Mouse (Mus musculus) cerebellum, adult 2 months (tissue): Measurements from ENCODE around the gene Parl. TPM values are rescaled to one million over a fixed set of nuclear protein-coding genes. Genes with fewer than 3 reads are reported as not detected.

Source experiments
- DNase-seq, 2 experiments: peaks; one replicate each; pipeline ENCODE4 v3.0.0; 2021
- H3K27ac ChIP-seq: fragments of 200-500 bp; 2 replicates; pipeline ENCODE4 v1.5.1; 2012; ENCODE audit warnings: low read length, control low read depth, inconsistent platforms; ENCODE audit not compliant: insufficient read depth
- H3K27me3 ChIP-seq: fragments of 200-500 bp; 2 replicates; pipeline ENCODE4 v1.6.1; 2012; ENCODE audit warnings: inconsistent platforms, mild to moderate bottlenecking, low read length, moderate library complexity; ENCODE audit not compliant: control insufficient read depth, insufficient read depth
- H3K4me1 ChIP-seq: fragments of 200-500 bp; 2 replicates; pipeline ENCODE4 v1.6.1; 2011; ENCODE audit warnings: low read length; ENCODE audit not compliant: control insufficient read depth, insufficient read depth
- H3K4me3 ChIP-seq: fragments of 200-500 bp; replicated peaks from 2 replicates; pipeline ENCODE3; 2011; ENCODE audit warnings: mild to moderate bottlenecking, low read depth, low read length, control low read depth; ENCODE audit not compliant: insufficient read depth
- CTCF ChIP-seq: fragments of 200-500 bp; IDR thresholded peaks from 2 replicates; pipeline ENCODE4 v1.5.1; 2011; ENCODE audit warnings: low read depth, mild to moderate bottlenecking, control low read depth, low read length, moderate library complexity, borderline replicate concordance; ENCODE audit not compliant: insufficient read depth
- POLR2A ChIP-seq: fragments of 200-500 bp; IDR thresholded peaks from 2 replicates; pipeline ENCODE4 v1.6.1; 2011; ENCODE audit warnings: low read length, control low read depth, borderline replicate concordance; ENCODE audit not compliant: insufficient read depth
- WGBS: fragments of 180-500 bp; shearing (Covaris S2); methylation state at CpG from one replicate; pipeline ENCODE4 v1.1.7; 2018; 5-methylcytosine and 5-hydroxymethylcytosine counted together
- polyA plus RNA-seq: library from polyadenylated mRNA; depleted of rRNA; stranded (reverse); fragments of >200 nt; gene quantifications from 2 replicates; pipeline ENCODE4 v1.2.3, GENCODE M21; 2012; rRNA removed

The Parl gene
- 71.2 and 76.3 TPM in 2 replicates for polyA plus RNA-seq

GRCm38 (mm10) chr16:20301770-20302649 is at the start of gene Parl:
Parl (minus strand) TSS chr16:20302387.
- Histone ChIP-seq H3K27me3 (no peaks in the 10 kb centered on the region), H3K4me1 (peaks cover 3% of the 10 kb centered on the region; the same call in 1 of the 2 replicates), H3K27ac (peak within 1 kb of the TSS; percentile 58), H3K4me3 (peak within 1 kb of the TSS; percentile 84)
- TF ChIP-seq POLR2A: peak; percentile 62; the same call in 1 of the 2 replicates
- TF ChIP-seq CTCF: peak; percentile 87
- WGBS: under 1% methylated on average over 52 of the region's 52 CpGs
- DNase-seq: peak; percentile 75 to 82

DNA sequence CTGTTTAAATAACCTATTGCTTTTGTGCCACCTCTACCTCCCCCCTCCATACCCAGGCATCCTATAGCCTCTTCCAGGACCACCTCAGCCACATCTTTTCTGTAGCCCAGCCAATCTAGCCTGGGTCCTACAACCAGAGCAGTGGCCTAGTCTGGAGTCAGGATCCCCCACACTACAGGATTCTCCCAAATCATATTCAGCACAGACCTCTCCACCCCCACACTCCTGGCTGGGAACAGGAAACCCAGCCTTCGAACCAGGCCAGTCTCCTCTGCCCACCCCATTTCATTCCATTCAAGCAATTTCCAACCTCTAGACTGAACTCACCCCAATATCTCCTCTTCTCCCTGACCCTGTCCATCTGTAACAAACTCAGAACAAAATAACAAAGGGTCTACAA is 43.3 kb upstream of the Parl start:
- no peak for TF ChIP-seq CTCF
- TF ChIP-seq POLR2A: no peak
- Histone ChIP-seq H3K27ac (no peak overlapping the region), H3K4me3 (no peak overlapping the region), H3K27me3 (no peaks in the 10 kb centered on the region), H3K4me1 (no peaks in the 10 kb centered on the region)
- WGBS: 93% methylated on average over 1 of the region's 1 CpGs
- no peak for DNase-seq

- over 99% methylated on average over 3 of the region's 3 CpGs for WGBS
- TF ChIP-seq POLR2A: no peak
- TF ChIP-seq CTCF: no peak
- DNase-seq: no peak
- Histone ChIP-seq H3K4me3 (no peak overlapping the region), H3K4me1 (no peaks in the 10 kb centered on the region), H3K27ac (no peak overlapping the region), H3K27me3 (no peaks in the 10 kb centered on the region)
These were observed 36.4 kb upstream of the Parl start for GRCm38 (mm10) chr16:20338616-20339015.

DNA sequence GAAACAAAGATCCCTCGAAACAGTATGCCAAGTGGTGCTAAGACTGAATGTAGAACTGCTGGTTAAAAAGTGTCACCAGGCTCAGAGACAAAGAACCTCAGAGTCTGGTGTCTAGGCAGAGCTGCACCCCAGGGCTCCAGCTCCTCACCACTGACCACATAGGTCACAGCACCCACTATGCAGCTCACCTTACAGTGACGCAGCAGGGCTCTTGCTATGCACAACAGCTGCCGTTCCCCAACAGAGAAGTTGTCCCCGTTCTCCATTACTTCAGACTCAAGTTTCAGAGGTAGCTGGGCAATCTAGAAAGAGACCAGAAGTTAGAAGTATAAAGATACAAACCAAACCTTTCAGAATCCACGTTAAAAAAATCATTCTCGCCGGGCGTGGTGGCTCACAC is 32.7 kb upstream of the Parl start:
- no peak for DNase-seq
- 97% methylated on average over 8 of the region's 8 CpGs for WGBS
- Histone ChIP-seq H3K27me3 (no peaks in the 10 kb centered on the region), H3K4me1 (no peaks in the 10 kb centered on the region), H3K4me3 (no peak overlapping the region), H3K27ac (no peak overlapping the region)
- TF ChIP-seq POLR2A (no peak), CTCF (no peak)

GRCm38 (mm10) chr16:20328306-20328705 is 26.1 kb upstream of the Parl start:
- 64% methylated on average over 5 of the region's 5 CpGs for WGBS
- TF ChIP-seq CTCF (no peak), POLR2A (no peak)
- no peak for DNase-seq

GRCm38 (mm10) chr16:20325286-20325685 is 23.1 kb upstream of the Parl start, which contains the start of gene Cyp2ab1:
Cyp2ab1 (minus strand) TSS chr16:20325404.
- 42% methylated on average over 5 of the region's 5 CpGs for WGBS
- no peak within 1 kb of the TSS for H3K4me3 ChIP-seq
- H3K27me3 ChIP-seq: no peaks in the 10 kb centered on the region
- H3K4me1 ChIP-seq: no peaks in the 10 kb centered on the region
- TF ChIP-seq CTCF (no peak), POLR2A (no peak)
- H3K27ac ChIP-seq: no peak within 1 kb of the TSS
- DNase-seq: no peak

More at GRCm38 (mm10) chr16:20328306-20328705, 26.1 kb upstream of the Parl start:
- no peaks in the 10 kb centered on the region for H3K4me1 ChIP-seq
- no peak overlapping the region for H3K4me3 ChIP-seq
- no peak overlapping the region for H3K27ac ChIP-seq
- no peaks in the 10 kb centered on the region for H3K27me3 ChIP-seq

GRCm38 (mm10) chr16:20323907-20324306 is 21.7 kb upstream of the Parl start:
- TF ChIP-seq CTCF (no peak), POLR2A (no peak)
- Histone ChIP-seq H3K27me3 (no peaks in the 10 kb centered on the region), H3K4me1 (no peaks in the 10 kb centered on the region), H3K27ac (no peak overlapping the region), H3K4me3 (no peak overlapping the region)
- 73% methylated on average over 5 of the region's 5 CpGs for WGBS
- no peak for DNase-seq

DNA sequence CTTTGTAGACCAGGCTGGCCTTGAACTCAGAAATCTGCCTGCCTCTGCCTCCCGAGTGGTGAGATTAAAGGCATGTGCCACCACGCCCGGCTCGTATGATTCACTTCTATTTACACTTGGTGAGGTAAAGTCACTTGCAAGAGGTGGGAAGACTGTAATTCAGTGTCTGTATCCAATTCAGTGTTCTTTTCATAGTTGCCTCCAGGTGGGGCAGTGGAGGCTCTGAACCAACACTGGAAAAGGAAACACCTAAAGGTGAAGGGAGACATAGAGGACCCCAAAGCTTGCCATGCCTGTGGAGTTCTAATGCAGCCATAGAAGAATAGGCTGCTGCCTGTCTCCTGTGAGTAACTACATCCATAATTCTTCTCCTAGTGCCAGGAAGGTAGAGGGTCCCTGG is 20.1 kb upstream of the Parl start:
- no peak for TF ChIP-seq POLR2A
- no peak for TF ChIP-seq CTCF
- H3K27me3 ChIP-seq: no peaks in the 10 kb centered on the region
- H3K4me3 ChIP-seq: no peak overlapping the region
- H3K27ac ChIP-seq: no peak overlapping the region
- WGBS: 95% methylated on average over 4 of the region's 4 CpGs
- no peaks in the 10 kb centered on the region for H3K4me1 ChIP-seq
- DNase-seq: no peak
